Comparison of ENCODE assay signal across 18 mouse cellular contexts in genomic region chr1:176223794-176224193, GRCm38 (mm10). TPM values are rescaled to one million over a fixed set of nuclear protein-coding genes. Genes with fewer than 3 reads are reported as not detected.
A peak's percentile ranks its signal among the peaks of the same experiment; 100 is the strongest.
DNase-seq lines count a peak whose midpoint lies in the region; ATAC-seq and TF ChIP-seq lines count a peak whose summit lies in the region.
"Had no signal": no experiment of that assay in that cellular context is flagged by ENCODE, and none has a peak within 500 bp of the region (broad histone marks: within the 10 kb centered on the region; RNA-seq: fewer than 3 reads in every experiment).

No protein-coding gene starts in this region.

- intact Hi-C loops in heart, postnatal 25 days (cut with DNase I) = loop anchor here (1.0 to 2.0 kb wide), 2 partner anchors 287 to 476 kb away; no protein-coding TSS in a partner anchor
- intact Hi-C loops in left cerebral cortex, adult 2 months (cut with DNase I) = loop anchor here (1.0 to 10.0 kb wide), 3 partner anchors 287 to 641 kb away; no protein-coding TSS in a partner anchor

- no peaks in the 10 kb centered on the region for H3K79me2 ChIP-seq in myocyte (ENCODE audit: control insufficient read depth, insufficient read depth)

- TF ChIP-seq POLR2A in cerebellum, adult 2 months (IDR thresholded peaks at IDR 0.05; ENCODE audit: borderline replicate concordance, insufficient read depth, low read length) = no peak
- TF ChIP-seq POLR2A in myocyte (IDR thresholded peaks at IDR 0.05; ENCODE audit: insufficient read length, low read depth) = no peak

- H3K36me3 ChIP-seq in myocyte (ENCODE audit: control insufficient read depth, insufficient read depth) = no peaks in the 10 kb centered on the region
- H3K36me3 ChIP-seq: forebrain, embryonic 12.5 days; heart, embryonic 15.5 days; hindbrain, embryonic 13.5 days; intestine, embryonic 15.5 days; liver, embryonic 15.5 days; stomach, embryonic 15.5 days had no signal

- peak overlapping the region; percentile 73 for H3K4me2 ChIP-seq in myocyte (ENCODE audit: low read depth)
- H3K4me2 ChIP-seq: forebrain, embryonic 12.5 days; hindbrain, embryonic 13.5 days; intestine, embryonic 15.5 days; liver, embryonic 15.5 days; midbrain, embryonic 11.5 days had no signal

- H3K27ac ChIP-seq in cerebellum, adult 2 months (ENCODE audit: insufficient read depth, low read length) = no peak overlapping the region
- H3K27ac ChIP-seq in left cerebral cortex, adult 2 months = no peak overlapping the region
- H3K27ac ChIP-seq: forebrain, embryonic 12.5 days; heart, embryonic 15.5 days; hindbrain, embryonic 13.5 days; intestine, embryonic 15.5 days; liver, embryonic 15.5 days; stomach, embryonic 15.5 days had no signal

- no peak overlapping the region for H3K4me3 ChIP-seq in cerebellum, adult 2 months (replicated peaks; ENCODE audit: insufficient read depth, low read depth, low read length)
- H3K4me3 ChIP-seq in left cerebral cortex, adult 2 months = peak overlapping the region; percentile 36
- no peak overlapping the region for H3K4me3 ChIP-seq in myocyte
- H3K4me3 ChIP-seq: forebrain, embryonic 12.5 days; heart, embryonic 15.5 days; hindbrain, embryonic 13.5 days; intestine, embryonic 15.5 days; liver, embryonic 15.5 days; stomach, embryonic 15.5 days had no signal

- no peak for DNase-seq in cerebellum, adult 2 months
- peak; percentile 3 to 8 for DNase-seq in heart, adult 18-20 months
- DNase-seq in heart, postnatal 25 days (ENCODE audit: low spot score) = no peak
- DNase-seq in left cerebral cortex, adult 2 months (ENCODE audit: extremely low spot score in 1 of 2, low spot score in 2 of 2) = no peak
- no peak for DNase-seq in left cerebral cortex, adult 8-10 months (ENCODE audit: low spot score in 2 of 2)
- DNase-seq in adrenal gland, postnatal 4 days (ENCODE audit: low spot score in 2 of 2) = no peak

- peak; percentile 54; the same call in 1 of the 2 replicates for ATAC-seq in cerebellum, adult (ENCODE audit: insufficient number of reproducible peaks, low FRiP score, low TSS enrichment)
- ATAC-seq: activated CD4-positive, CD25-positive, alpha-beta regulatory T cell, adult 4 months had no signal

- no peaks in the 10 kb centered on the region for H3K27me3 ChIP-seq in cerebellum, adult 2 months (ENCODE audit: control insufficient read depth, insufficient read depth, low read length)
- no peaks in the 10 kb centered on the region for H3K27me3 ChIP-seq in myocyte (ENCODE audit: control insufficient read depth, insufficient read depth, insufficient read length)
- H3K27me3 ChIP-seq: forebrain, embryonic 12.5 days; heart, embryonic 15.5 days; hindbrain, embryonic 13.5 days; intestine, embryonic 15.5 days; liver, embryonic 15.5 days; stomach, embryonic 15.5 days had no signal

- H3K4me1 ChIP-seq in cerebellum, adult 2 months (ENCODE audit: control insufficient read depth, insufficient read depth, low read length) = no peaks in the 10 kb centered on the region
- H3K4me1 ChIP-seq: heart, embryonic 15.5 days; intestine, embryonic 15.5 days; liver, embryonic 15.5 days; stomach, embryonic 15.5 days had no signal

- H3ac ChIP-seq in myocyte (ENCODE audit: control insufficient read depth, insufficient read length) = no peak overlapping the region

- WGBS in cerebellum, adult 2 months = 66% methylated on average over 10 of the region's 10 CpGs

- no peak for TF ChIP-seq CTCF in cerebellum, adult 2 months (IDR thresholded peaks at IDR 0.05; ENCODE audit: borderline replicate concordance, insufficient read depth, low read depth, low read length)
- TF ChIP-seq CTCF in left cerebral cortex, adult 2 months (IDR thresholded peaks at IDR 0.05) = no peak

TF ChIP-seq in myocyte, 11 proteins besides CTCF, POLR2A, EP300 and RAD21:
- TF ChIP-seq E2F4 (IDR thresholded peaks at IDR 0.05; ENCODE audit: insufficient read depth) = no peak
- TF ChIP-seq TCF12 (IDR thresholded peaks at IDR 0.05; ENCODE audit: insufficient read depth, poor library complexity, severe bottlenecking) = no peak
- no peak for TF ChIP-seq SRF (IDR thresholded peaks at IDR 0.05; ENCODE audit: control insufficient read depth, insufficient read length, low read depth)
- TF ChIP-seq MYOD1 (IDR thresholded peaks at IDR 0.05; ENCODE audit: control insufficient read depth in 1 of 3, insufficient read length in 2 of 3, low read depth in 2 of 3) = no peak
- no peak for TF ChIP-seq CEBPB (IDR thresholded peaks at IDR 0.05; ENCODE audit: insufficient read depth, poor library complexity, severe bottlenecking)
- no peak for TF ChIP-seq TCF3 (IDR thresholded peaks at IDR 0.05; ENCODE audit: insufficient read length, low read depth)
- no peak for TF ChIP-seq MYOG (IDR thresholded peaks at IDR 0.05; ENCODE audit: control insufficient read depth in 1 of 3, insufficient read depth in 1 of 3, insufficient read length in 2 of 3, low read depth in 2 of 3)
- TF ChIP-seq MAX (IDR thresholded peaks at IDR 0.05; ENCODE audit: low read depth) = no peak
- TF ChIP-seq REST (IDR thresholded peaks at IDR 0.05; ENCODE audit: insufficient read depth, insufficient read length) = no peak
- no peak for TF ChIP-seq POLR2AphosphoS2 (IDR thresholded peaks at IDR 0.05; ENCODE audit: insufficient read length, low read depth)
- TF ChIP-seq USF1 (IDR thresholded peaks at IDR 0.05; ENCODE audit: low read depth) = no peak
TF ChIP-seq in myocyte: peak in this region for 0.

RNA-seq across cellular contexts. Expression of gene Pld5, which starts 51.3 kb away (rescaled TPM):
- 41.3 and 45.7 TPM in 2 replicates for polyA plus RNA-seq in cerebellum, adult 2 months (2012; rRNA removed)
- total RNA-seq in heart, adult 18-20 months (2021) = under 1 TPM; 0.15 to 0.44 TPM
- under 1 TPM; 0.14 to 0.23 TPM for total RNA-seq in heart, postnatal 25 days (2021)
- total RNA-seq in left cerebral cortex, adult 2 months (2021) = 10 to 100 TPM in 1 of 2 experiments, 1 to 10 TPM in 1; 10.0 to 11.2 TPM
- 10 to 100 TPM in 2 of 4 experiments, 1 to 10 TPM in 2; 8.4 to 12.2 (median 10.6) TPM for total RNA-seq in left cerebral cortex, adult 8-10 months (2022)
- not detected for polyA plus RNA-seq in myocyte (2012; fragmentation: generic; extraction: Trizol)
- 1 to 10 TPM in 1 of 2 experiments, under 1 TPM in 1; 0.93 to 1.4 TPM for total RNA-seq in adrenal gland, postnatal 4 days (2021)
- total RNA-seq: neutrophil, adult 5-6 weeks had no signal
- polyA plus RNA-seq: activated CD4-positive, CD25-positive, alpha-beta regulatory T cell, adult 4 months; liver, embryonic 15.5 days; thymus, postnatal 0 days had no signal

Comparison
In these comparisons a context has a peak if more than half of its experiments do, and no peak if none do; other contexts are left out.
1. DNase-seq: peak in heart, adult 18-20 months (2 of 2); none in cerebellum, adult 2 months (0 of 2), heart, postnatal 25 days (single experiment), left cerebral cortex, adult 2 months (0 of 2), left cerebral cortex, adult 8-10 months (0 of 2) and adrenal gland, postnatal 4 days (0 of 2).